Mouse (Mus musculus) liver, postnatal 0 days (tissue): ENCODE data around the gene Rtraf.

ENCODE experiments used
- CTCF ChIP-seq: sonication (generic); IDR thresholded peaks from 2 replicates; pipeline ENCODE4 v1.5.1; 2016; ENCODE audit warnings: antibody characterized with exemption, low read depth
- EP300 ChIP-seq: IDR thresholded peaks from 2 replicates; pipeline ENCODE4 v1.6.1; 2016; ENCODE audit warnings: antibody characterized with exemption, low read depth, mild to moderate bottlenecking

- TF ChIP-seq EP300 (no peak), CTCF (no peak)
Observed at GRCm38 (mm10) chr14:19777945-19778344, 45.7 kb downstream of the Rtraf start.
